Mouse (Mus musculus) right cerebral cortex, adult 18-20 months (tissue): ENCODE measurements at regions not wholly inside any gene's neighbourhood (a gene's known extent, or its start where the extent isn't known, plus 50 kb on each side); places are given as distances from the start of the nearest gene placed in this dataset.

ENCODE experiments used
- DNase-seq: peaks from one replicate; pipeline ENCODE4 v3.0.0; 2022; ENCODE audit warnings: mixed read lengths

DNA sequence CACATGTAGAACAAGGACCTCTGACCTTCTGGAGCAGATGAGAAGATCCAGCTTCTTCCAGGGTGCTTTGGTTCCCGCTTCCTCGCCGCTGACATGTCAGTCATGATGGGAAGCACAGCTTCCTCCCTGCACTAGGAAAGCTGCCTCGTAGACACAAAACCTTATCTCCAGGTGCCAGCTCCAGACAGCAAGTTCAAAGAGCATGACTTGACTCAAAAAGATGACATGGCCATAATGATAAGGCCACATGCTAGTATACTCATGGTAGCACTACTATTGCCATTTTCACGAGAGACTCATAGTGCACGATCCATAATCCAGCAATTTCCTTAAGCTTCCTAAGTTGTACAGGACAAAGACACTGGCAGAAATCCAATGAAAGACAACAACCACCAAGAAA, 272.1 kb downstream of the Gm9195 start:
- DNase-seq = no peak

DNA sequence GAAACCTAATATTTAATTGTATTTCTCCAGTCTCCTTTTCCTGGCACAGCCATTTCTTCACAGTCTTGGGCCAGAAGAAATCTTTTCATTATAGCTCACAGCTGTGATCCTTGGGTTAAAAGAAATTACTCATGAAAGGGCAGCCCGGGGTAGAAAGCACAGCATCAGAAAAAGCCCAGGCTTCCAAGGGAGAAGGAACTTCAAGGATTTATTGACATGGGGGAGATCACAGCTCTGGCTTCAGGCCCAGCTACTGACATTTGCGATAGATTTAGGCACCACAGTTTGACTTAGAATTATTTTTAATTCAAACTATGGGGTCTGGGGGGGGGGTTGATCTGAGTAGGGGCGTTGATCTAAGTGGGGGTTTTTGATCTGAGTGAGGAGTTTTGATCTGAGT, 291.3 kb downstream of the Gm9195 start:
- DNase-seq = no peak

DNA sequence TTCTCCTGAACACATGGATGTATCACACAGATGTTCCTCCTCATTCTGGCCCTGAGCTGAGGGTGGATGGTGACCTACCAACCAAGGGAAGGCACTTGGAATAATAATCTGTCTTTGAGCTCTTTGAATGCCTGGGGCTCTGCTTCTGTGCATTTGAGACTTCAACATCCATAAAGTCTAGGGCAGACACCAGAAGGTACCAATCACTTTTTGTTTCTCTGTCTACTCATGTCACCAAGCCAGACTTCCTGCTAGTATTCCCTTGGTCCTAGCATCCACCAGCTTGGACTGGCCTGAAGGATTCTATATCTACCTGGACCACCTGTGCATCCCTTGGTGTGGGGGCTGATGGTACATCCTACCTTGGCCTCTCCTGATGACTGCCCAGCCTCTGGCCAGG, 291.7 kb downstream of the Gm9195 start:
- DNase-seq = no peak

DNA sequence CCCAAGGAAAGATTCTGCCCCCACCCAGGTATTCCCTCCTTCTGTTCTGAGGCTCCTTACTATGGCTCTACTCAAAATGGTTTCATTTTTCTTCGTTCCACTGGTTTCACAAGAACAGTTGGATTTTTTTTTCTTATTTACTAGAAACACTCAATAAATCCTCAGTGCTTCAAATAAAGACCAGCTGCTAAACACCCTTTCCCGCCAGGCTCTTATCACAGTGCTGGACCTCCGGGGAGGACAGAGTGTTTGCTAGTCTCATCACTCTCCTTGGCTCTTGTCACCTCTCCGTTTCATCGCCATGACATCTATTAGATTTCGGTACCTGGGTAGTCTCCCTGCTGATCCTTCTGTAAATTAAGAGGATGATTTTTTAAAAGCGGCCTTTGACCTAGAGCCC, 293.7 kb downstream of the Gm9195 start:
- no peak for DNase-seq

DNA sequence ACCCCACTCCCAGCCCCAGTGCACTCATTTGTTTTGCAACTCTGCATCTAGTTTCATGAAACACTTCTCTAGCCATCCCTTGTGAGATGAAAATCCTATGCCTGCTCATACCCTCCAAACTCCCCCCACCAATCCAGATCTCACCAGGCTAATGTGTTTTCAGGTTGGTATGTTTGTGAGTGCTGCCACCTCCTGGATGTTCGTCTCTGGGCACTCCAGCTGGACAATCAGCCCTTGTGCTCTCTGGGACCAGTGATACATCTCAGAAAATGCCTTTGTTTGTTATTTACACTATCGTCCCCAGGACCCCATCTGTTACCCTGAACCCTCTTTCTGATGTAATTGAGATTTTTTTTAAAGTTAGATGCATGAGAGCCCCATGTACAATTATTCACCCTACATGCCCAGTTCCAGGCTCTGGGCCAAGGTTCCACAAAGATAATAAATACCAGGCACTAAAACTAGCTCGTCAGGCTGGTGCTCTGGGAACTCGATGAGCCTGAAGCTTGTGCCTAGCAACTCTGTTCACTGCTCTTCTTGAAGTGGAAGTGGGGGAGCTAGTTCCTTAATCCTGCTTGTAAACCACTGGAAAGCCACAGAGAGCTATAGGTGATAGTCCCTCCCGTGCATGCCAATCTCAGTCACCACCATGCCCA, 304.2 kb downstream of the Gm9195 start:
- peak; percentile 38 for DNase-seq

DNA sequence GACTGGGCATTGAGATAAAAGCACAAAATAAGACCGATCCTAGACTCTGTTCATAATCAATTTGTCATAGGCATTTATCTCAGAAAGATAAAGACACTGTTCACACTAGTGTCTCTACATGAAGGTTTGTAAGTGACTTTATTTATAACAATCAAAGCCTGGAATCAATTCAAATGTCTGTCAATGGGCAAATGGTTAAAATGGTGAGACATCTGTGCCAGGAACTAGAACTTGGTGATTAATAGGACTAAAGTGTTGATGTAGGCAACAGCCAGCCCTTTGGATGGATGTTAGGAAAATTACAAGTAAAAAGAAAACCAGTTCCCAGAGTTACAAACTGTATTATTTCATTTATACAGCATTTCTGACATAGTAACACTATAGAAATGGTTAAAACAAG, 315.9 kb downstream of the Gm9195 start:
- no peak for DNase-seq

DNA sequence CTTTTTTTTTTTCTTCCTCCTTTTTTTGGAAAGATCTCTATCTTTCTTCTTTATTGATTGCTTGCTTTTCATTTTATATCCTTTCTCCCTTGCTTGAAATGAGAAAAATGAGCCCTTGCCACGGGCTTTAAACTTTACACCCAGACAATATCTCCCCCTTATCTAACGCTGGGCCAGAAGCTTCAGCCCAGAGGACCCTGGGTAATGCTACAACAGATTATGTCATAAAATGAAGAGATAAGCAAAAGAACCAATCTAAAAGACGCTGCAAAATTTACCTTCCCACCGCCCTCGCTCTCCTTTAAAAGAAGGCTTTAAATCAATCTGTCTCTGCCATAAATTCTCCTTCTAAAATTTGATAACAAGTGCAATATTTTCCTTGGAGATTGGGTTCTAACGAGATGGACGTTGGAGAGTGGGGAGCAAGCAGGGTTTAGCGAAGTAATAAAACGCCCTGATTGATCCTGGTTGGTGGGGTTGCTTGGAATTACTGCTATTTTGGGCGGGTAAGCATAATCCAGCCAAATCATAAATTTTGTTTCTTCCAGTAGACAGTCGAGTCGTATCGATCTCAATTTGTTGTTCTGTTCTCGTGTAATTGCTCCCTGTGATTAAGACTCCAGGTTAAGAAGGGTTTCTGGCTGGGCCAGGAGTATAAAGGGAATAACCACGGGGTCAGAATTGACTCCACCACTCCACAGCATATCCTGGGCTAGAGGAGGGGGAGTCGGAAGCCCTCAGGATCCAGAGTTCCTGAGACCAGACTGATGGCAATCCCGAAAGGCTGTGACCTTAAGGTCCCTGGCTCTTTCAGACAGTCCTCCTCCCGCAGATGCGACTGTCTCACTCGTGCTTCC, 318.9 kb downstream of the Gm9195 start:
- no peak for DNase-seq

DNA sequence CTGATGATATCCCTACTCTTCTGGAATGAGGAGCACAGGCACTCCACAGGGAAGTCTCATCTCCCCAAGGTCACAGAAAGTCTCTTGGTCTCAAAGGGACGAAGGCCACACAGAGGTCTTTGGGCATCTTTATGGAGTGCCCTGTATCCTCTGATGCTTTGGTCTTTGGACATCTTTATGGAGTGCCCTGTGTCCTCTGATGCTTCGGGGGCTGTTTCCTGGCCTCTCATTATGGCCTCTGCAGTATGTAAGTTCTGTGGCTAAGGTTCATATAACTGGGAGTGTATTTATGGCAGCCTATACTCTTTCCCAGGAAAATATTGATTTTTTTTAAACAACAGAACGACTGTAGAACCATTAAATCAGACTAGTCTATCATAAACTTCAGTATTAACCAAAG, 319.9 kb downstream of the Gm9195 start:
- no peak for DNase-seq

DNA sequence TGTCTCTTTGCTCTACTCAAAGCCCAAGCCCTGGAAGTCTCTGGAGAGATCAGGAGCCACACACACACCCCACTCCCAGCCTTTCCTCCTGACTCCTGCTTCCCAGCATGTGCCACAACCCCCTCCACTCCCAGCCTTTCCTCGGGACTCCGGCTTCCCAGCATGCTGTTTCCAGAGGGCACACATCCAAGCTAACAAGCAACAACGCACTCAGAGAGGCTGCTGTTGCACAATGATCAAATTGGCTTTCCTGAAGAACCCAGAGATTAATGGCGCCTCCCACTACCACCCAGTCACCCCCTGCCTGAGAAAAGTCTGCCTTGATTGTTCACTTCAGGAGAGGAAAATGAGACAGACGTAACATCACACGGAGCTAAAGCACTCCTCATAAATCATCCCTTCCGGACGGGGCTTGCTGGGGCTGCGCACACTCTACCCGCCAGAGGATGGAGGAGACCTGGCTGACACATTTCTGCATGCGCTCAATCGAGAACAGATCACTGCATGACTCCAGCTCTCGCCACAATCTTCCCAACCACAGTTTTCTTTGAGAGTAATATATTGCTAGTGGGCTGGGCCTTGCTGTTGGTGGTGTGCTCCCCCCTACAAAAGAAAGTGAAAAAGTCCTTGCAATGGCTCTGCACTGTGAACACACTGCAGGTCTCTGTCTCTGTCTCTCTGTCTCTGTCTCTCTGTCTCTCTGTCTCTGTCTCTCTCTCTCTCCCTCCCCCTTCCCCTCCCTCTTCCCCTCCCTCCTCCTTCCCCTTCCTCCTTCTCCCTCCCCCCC, 332.9 kb downstream of the Gm9195 start:
- no peak for DNase-seq

DNA sequence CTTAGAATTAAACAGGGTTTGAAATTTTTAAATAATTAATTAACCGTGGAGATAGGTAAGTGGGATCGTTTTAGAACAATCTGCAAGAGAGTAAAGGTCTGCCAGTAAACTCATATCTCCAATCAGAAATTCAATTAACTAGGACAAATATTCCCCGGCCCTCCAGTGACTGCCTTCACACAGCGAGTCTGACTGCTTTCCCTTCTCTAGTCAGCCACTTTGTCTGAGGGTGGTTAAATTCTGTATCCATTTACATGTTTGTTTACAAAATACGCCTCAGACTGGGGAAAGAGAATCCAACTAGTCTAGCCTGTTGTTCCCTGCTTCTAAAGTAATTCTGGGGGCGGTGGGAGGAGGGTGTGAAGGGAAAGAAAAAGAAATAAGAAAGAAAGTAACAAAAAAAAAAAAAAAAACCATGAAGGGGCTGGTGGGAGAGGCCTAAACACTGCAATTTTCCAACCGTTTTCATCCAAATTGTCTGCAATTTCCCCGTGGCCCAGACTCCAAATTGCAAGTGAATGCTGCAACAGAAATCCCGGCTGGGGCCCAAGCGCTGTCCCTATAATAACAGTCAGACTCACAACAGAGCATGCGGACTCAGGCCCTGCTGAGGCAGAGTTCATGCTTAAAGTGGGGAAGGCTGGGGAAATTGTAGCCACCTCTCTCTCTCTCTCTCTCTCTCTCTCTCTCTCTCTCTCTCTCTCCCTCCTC, 336.3 kb downstream of the Gm9195 start:
- no peak for DNase-seq

DNA sequence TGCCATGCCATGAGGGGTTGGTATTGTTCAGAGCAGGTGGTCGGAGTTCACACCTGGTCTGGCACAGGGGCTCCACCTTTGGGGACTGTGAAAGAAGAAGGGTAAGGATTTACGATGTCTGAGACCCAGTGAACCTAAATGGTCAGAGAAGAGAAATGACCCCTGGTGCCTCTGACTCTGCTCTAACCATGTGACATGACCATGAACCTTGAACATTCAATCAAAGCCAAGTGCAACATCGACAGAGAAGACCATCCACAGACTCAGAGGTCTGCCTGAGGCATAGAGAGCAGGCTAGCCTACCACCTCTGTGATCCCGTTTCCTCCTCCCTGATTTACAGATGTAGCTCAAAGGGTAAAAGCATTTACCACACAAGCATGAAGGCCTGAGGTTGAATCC, 340.0 kb downstream of the Gm9195 start:
- DNase-seq = no peak

DNA sequence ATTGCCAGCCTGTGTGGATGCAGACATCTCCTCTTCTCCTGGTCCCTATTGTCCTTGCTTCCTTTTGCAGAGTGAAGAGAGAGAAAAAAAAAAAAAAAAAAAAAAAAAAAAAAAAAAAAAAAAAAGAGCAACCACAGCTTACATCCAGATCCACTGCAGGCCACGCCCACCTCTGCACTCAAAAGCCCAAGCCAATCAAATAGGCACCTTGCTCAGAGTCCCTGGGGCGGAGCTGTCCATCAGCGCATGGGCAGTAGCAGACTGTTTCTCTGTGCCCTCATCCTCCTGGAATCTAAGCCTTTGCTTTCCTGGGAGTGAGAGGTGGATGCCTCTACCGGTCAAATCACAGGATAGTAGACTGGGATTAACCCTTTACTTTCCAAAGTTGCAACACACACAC, 342.2 kb downstream of the Gm9195 start:
- no peak for DNase-seq

DNA sequence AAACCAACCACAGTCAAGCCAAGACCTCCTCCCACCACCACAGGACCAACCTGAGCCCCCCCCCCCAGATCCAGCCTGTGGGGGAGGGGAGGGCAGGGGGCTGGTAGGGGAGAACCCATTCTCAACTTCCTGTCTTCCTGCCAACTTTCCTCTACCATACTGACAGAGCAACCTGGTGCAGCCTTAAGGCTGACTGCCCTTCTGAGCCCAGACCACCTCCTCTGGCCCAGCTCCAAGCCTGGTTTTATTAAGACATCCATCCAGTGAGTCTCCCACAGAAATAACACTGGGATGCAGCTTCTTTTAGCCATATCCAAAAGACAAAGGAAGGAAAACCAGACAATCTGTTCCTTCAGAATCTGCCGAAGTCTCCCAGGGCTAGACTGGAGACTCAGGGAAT, 342.8 kb downstream of the Gm9195 start:
- DNase-seq = no peak

DNA sequence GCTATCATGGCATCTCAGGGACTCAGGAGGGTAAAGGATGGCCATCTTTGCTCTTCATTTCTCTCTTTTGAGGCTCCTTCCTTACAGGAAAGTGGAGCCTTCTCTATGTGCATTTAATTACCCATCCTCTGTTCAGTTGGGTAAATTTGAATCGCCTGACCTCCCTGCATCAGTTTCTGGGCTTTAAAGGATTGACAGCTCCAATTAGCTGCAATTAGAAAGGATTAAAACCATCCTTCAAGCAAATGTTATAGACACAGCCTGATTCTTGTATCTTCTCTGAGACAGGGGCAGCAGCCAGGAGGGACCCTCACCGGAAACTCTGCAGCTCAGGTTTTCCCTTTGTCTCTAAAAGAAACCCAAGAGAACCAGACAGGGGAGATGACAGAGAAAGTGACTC, 345.3 kb downstream of the Gm9195 start:
- no peak for DNase-seq

DNA sequence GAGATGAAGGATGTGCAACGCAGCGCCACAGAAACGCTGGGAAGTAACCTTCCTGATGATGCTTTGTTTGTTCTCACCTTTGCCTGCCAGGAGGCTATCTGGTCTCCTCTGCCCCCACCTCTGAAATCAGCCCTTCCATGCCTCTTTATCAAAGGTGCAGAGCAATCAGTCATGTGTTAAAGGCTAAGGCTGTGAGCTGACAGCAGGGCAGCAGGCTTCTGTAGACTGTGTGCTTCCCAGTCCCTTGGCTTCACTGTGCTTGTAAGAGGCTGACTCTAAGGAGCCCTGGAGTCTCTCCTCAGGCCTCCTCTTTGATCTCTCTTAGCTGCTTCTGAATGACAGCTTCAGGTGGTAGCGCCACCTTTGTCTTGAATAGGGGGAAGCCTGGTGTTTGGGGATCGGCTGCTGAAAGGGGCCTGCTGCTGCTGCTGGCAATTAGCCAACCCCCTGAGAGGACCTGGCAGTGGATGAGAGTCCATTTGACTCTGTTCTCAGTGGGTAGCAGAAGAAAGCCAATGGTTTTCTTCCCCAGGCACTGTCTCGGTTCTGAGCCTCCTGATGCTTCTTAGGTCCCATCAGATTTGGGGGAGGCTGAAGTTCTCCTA, 348.7 kb downstream of the Gm9195 start:
- DNase-seq = no peak

DNA sequence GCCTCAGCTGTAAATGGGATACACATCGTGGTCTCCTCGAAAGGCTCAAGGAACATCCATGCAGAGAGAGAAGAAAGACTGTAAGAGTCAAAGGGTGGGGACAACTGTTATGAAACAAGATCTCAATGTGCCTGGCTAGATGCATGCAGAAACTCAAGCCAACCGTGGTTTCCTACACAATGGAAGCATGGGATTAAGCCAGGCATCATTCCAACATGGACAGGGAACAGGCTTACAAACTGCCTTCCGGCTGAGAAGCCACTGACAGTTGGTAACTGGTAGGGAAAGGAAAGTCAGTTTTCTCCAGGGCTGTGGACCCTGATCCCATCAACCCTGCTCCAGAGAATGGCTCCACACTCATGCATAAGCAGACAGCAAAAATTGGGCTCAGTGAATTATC, 350.5 kb downstream of the Gm9195 start:
- DNase-seq = no peak

DNA sequence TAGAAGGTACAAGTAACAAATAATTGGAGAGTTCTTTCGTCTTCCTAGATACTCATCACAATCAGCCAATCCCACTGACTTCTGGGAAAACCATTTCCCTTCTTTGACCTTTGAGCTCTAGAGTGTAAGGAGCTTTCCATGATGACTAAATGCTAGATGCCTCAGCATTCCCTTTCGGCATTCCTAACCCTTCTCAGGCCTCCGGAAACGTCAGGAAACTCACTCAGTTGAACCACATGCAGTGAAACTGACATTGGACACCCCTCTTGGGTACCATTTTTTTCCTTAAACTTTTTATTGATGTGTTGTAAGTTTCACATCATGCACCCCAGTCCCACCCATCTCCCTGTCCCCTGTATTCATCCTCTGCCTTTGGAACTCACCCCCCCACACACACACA, 361.5 kb downstream of the Gm9195 start:
- no peak for DNase-seq

DNA sequence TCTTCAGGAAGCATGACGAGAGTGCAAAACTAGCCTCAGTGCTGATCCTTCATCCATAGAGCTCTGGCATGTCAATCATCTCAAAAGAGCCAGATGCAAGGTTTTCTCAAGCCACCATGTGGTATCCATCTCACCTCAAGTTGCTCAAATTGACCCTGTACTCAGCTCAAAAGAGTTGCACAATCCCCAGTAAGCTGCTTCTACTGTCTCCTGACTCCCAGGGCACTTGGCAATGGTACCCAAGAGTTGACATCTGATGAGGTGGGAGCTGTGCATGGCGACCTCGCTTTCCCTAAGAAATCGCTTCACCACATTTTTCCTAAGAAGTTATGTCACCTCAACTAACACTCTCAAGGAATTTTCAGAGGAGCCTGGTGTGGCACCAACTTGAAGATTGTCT, 369.9 kb downstream of the Gm9195 start:
- no peak for DNase-seq

DNA sequence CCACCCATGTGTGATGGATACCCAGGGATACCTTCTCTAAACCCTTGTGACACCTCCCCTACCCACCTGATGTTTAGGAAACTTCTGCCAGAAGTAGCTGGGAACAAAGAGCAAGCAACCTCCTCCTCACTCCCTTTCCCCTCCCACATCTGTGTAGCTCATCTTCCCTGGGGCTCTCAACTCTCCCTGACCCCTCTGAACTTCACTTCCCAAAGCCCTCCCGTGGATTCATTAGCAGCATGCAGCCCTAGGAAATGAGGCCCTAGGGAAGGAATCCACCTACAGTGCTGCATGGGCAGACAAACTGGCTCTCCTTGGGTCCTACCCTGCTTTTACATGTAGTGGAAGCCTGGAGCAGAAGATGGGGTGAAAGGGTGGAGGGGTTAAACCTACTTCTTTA, 370.6 kb downstream of the Gm9195 start:
- no peak for DNase-seq

DNA sequence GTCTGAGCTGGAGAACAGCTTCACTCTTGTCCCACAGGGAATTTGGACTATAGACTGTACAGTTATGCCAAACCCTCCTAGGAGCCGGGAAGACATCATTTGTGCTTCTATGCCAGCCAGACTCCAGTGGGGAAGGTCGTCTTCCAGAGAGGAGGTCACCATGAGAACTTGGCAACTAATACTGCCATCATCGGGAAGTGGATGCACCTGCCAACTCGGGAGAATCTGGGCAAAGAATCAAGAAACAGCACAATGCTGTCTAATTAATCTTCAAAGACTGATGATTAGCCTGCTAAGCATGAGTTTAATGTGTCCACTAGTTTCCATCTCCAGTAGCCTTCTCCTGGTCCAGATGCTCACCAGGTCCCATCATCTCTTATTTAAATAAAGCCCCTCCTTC, 374.8 kb downstream of the Gm9195 start:
- DNase-seq = peak; percentile 6

DNA sequence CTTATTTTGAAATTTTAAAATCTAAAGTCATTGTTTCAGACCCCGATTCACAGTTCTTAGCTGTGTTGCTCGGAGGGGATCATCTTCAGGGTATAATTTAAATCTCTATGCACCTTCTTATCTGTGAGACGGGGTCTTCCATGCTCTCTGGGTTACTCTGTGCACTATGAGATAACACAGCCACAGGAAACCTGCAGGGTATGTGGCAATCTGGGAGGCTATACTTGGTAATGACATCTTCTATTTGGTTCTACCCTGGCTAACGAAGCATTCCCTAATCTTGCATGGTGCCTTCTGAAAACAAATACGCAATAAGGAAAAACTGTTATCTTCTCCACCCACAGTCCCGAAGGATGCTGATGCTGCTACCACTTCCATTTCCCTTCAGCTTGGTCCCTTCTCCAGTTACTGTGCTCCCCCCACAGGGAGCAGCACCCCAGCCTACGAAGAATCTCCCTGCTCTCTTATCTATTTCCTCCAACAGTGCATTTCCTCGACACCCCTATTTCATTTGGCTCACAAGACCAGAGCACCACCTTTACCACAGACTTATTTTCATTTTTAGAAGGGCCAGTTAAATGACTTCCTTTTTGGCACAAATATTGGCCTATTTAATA, 378.2 kb downstream of the Gm9195 start:
- DNase-seq = no peak

DNA sequence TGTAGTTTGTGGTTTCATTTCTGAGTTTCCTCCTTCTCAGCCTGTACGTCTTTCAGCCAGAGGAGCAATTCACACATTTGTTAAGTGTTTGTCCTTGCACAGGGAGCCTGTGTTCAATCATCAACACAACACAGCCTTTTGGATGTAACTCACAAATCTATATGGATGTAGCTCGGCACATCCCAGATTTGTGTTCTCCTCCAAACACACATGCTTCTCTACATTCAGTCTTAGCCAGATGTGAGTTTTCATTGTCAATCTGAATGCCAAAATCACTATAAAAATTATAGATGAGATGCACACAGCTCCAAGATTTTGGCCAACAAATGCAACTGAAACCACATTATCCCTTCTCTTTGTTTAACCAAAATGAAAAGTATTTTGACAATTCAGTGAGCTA, 380.9 kb downstream of the Gm9195 start:
- DNase-seq = no peak
